Mouse (Mus musculus) lung, postnatal 0 days (tissue): ENCODE measurements around the gene Hhat.

Source experiments
- CTCF ChIP-seq: IDR thresholded peaks from 2 replicates; pipeline ENCODE4 v1.5.1; 2016; ENCODE audit warnings: antibody characterized with exemption, mild to moderate bottlenecking
- EP300 ChIP-seq: IDR thresholded peaks from 2 replicates; pipeline ENCODE4 v1.6.1; 2016; ENCODE audit warnings: antibody characterized with exemption, mild to moderate bottlenecking, control low read depth

GRCm38 (mm10) chr1:192525711-192526350 lies 245.2 kb downstream of the Hhat start:
- TF ChIP-seq CTCF (no peak; the same call in 1 of the 2 replicates), EP300 (no peak)
